Comparison of ENCODE assay signal across 12 mouse cellular contexts in the genomic region with DNA sequence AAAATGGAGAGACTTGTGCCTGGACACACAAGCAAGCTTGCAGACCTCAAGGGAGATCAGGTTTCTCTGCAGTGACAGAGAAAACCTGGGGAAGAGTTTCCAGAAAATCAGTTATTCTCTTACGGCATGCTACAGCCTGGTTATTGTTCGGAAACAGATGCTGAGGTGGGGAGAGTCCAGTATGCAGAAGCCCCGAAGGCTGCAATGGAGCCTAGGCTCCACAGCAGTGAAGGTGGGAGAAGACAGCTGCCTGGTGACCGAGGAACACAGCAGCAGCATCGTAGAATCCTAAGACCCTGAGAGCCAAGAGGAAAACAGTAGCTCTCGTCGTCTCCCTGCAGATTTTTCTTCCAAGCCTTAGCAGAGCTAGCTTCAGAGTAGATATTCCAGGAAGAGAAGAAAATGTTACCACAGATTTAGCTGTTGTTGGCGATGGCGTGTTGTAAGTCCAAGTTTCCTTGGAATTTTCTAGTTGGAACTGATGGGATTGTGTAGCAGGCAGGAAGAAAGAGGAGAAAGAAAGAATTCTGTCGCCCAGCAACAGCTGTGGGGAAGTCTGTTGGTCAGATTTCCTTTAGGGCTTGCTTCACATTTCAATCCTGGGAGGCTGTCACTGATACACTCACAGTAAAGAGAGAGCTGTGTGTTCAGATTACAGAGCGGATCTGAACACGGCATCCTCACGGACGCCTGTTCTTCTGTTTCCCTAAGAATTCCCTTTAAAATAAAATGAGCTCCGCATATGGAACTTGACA. TPM values are rescaled to one million over a fixed set of nuclear protein-coding genes. Genes with fewer than 3 reads are reported as not detected.
DNase-seq lines count a peak whose midpoint lies in the region; ATAC-seq and TF ChIP-seq lines count a peak whose summit lies in the region.
"Had no signal": no experiment of that assay in that cellular context is flagged by ENCODE, and none has a peak within 500 bp of the region (broad histone marks: within the 10 kb centered on the region; RNA-seq: fewer than 3 reads in every experiment).

No protein-coding gene starts in this region.

- ATAC-seq in heart, embryonic 13.5 days (ENCODE audit: extremely low read depth, insufficient number of reproducible peaks, low FRiP score, low TSS enrichment), result no peak
- no peak for ATAC-seq in lung, embryonic 14.5 days (ENCODE audit: insufficient read depth)
- ATAC-seq in embryonic facial prominence, embryonic 13.5 days (ENCODE audit: insufficient number of reproducible peaks, insufficient read depth, low FRiP score, low TSS enrichment, low read depth), result no peak
- peak; percentile 77 for ATAC-seq in limb, embryonic 13.5 days (ENCODE audit: low FRiP score, low read depth)
- ATAC-seq: CD4-positive, CD25-positive, alpha-beta regulatory T cell, adult 4 months had no signal

- peak overlapping the region; percentile 30; the same call in 1 of the 2 replicates for H3K27ac ChIP-seq in heart, embryonic 13.5 days (replicated peaks)
- H3K27ac ChIP-seq in lung, embryonic 14.5 days (ENCODE audit: low read depth), result peak overlapping the region; percentile 54; the same call in 1 of the 2 replicates
- H3K27ac ChIP-seq in embryonic facial prominence, embryonic 13.5 days, result peak overlapping the region; percentile 76
- H3K27ac ChIP-seq in limb, embryonic 13.5 days, result peak overlapping the region; percentile 63
- H3K27ac ChIP-seq: liver, embryonic 13.5 days had no signal

- 67% methylated on average over 15 of the region's 15 CpGs for WGBS in heart, embryonic 13.5 days
- 61% methylated on average over 15 of the region's 15 CpGs for WGBS in lung, embryonic 14.5 days
- 32% methylated on average over 15 of the region's 15 CpGs for WGBS in embryonic facial prominence, embryonic 13.5 days
- 49% methylated on average over 15 of the region's 15 CpGs for WGBS in limb, embryonic 13.5 days

- H3K27me3 ChIP-seq in heart, embryonic 13.5 days (replicated peaks), result no peaks in the 10 kb centered on the region
- H3K27me3 ChIP-seq in lung, embryonic 14.5 days (ENCODE audit: insufficient read depth, low read length), result no peaks in the 10 kb centered on the region
- no peaks in the 10 kb centered on the region for H3K27me3 ChIP-seq in embryonic facial prominence, embryonic 13.5 days
- H3K27me3 ChIP-seq in limb, embryonic 13.5 days, result no peaks in the 10 kb centered on the region
- H3K27me3 ChIP-seq: liver, embryonic 13.5 days had no signal

- no peaks in the 10 kb centered on the region for H3K36me3 ChIP-seq in heart, embryonic 13.5 days
- H3K36me3 ChIP-seq in lung, embryonic 14.5 days (ENCODE audit: insufficient read depth), result no peaks in the 10 kb centered on the region
- H3K36me3 ChIP-seq in embryonic facial prominence, embryonic 13.5 days, result no peaks in the 10 kb centered on the region
- H3K36me3 ChIP-seq in limb, embryonic 13.5 days, result no peaks in the 10 kb centered on the region
- H3K36me3 ChIP-seq: liver, embryonic 13.5 days had no signal

- no peak overlapping the region for H3K4me2 ChIP-seq in heart, embryonic 13.5 days
- no peak overlapping the region for H3K4me2 ChIP-seq in lung, embryonic 14.5 days
- peak overlapping the region; percentile 37 for H3K4me2 ChIP-seq in embryonic facial prominence, embryonic 13.5 days
- H3K4me2 ChIP-seq in limb, embryonic 13.5 days (replicated peaks), result peak overlapping the region; percentile 27
- H3K4me2 ChIP-seq: liver, embryonic 13.5 days had no signal

- no peaks in the 10 kb centered on the region for H3K9me3 ChIP-seq in heart, embryonic 13.5 days
- H3K9me3 ChIP-seq in lung, embryonic 14.5 days (ENCODE audit: low read depth, low read length), result no peaks in the 10 kb centered on the region
- H3K9me3 ChIP-seq in embryonic facial prominence, embryonic 13.5 days, result no peaks in the 10 kb centered on the region
- H3K9me3 ChIP-seq in limb, embryonic 13.5 days, result no peaks in the 10 kb centered on the region
- H3K9me3 ChIP-seq: liver, embryonic 13.5 days had no signal

- no peak for DNase-seq in heart, postnatal 4 days
- DNase-seq in lung, embryonic 14.5 days, result peak; percentile 21
- DNase-seq in lung, postnatal 25 days (ENCODE audit: low spot score), result no peak
- no peak for DNase-seq in left cerebral cortex, adult 9 months (ENCODE audit: low spot score in 2 of 2)
- DNase-seq in adrenal gland, postnatal 4 days (ENCODE audit: low spot score in 2 of 2), result no peak
- DNase-seq: cerebellum, postnatal 25 days; gastrocnemius, postnatal 25 days; liver, embryonic 13.5 days had no signal

- TF ChIP-seq CTCF in lung, embryonic 14.5 days (IDR thresholded peaks at IDR 0.05; ENCODE audit: low read depth), result no peak

- no peak overlapping the region for H3K4me3 ChIP-seq in heart, embryonic 13.5 days
- H3K4me3 ChIP-seq in lung, embryonic 14.5 days (ENCODE audit: low read depth, low read length), result no peak overlapping the region
- no peak overlapping the region for H3K4me3 ChIP-seq in embryonic facial prominence, embryonic 13.5 days
- no peak overlapping the region for H3K4me3 ChIP-seq in limb, embryonic 13.5 days
- H3K4me3 ChIP-seq: liver, embryonic 13.5 days had no signal

- no peak overlapping the region for H3K9ac ChIP-seq in heart, embryonic 13.5 days
- H3K9ac ChIP-seq in lung, embryonic 14.5 days, result no peak overlapping the region
- peak overlapping the region; percentile 49 for H3K9ac ChIP-seq in embryonic facial prominence, embryonic 13.5 days
- H3K9ac ChIP-seq in limb, embryonic 13.5 days, result peak overlapping the region; percentile 19; the same call in 1 of the 2 replicates
- H3K9ac ChIP-seq: liver, embryonic 13.5 days had no signal

- peaks cover 29% of the 10 kb centered on the region for H3K4me1 ChIP-seq in heart, embryonic 13.5 days
- peaks cover 7% of the 10 kb centered on the region; the same call in 1 of the 2 replicates for H3K4me1 ChIP-seq in lung, embryonic 14.5 days (ENCODE audit: insufficient read depth)
- peaks cover 25% of the 10 kb centered on the region for H3K4me1 ChIP-seq in embryonic facial prominence, embryonic 13.5 days
- peaks cover 24% of the 10 kb centered on the region for H3K4me1 ChIP-seq in limb, embryonic 13.5 days
- H3K4me1 ChIP-seq: liver, embryonic 13.5 days had no signal

RNA-seq across cellular contexts. Expression of gene Synpo2, which starts 48.4 kb away (rescaled TPM):
- polyA plus RNA-seq in heart, embryonic 13.5 days (2015; fragmentation: Nextera tagmentation; extraction: Ambion mirVana), result 15.1 and 16.8 TPM in 2 replicates
- total RNA-seq in heart, postnatal 4 days (2021), result 10 to 100 TPM; 36.9 to 37.5 TPM
- 13.2 TPM in 2 replicates for polyA plus RNA-seq in lung, embryonic 14.5 days (2014; fragmentation: Nextera tagmentation; extraction: Ambion mirVana)
- polyA plus RNA-seq in embryonic facial prominence, embryonic 13.5 days (2015; fragmentation: Nextera tagmentation; extraction: Ambion mirVana), result 5.6 and 7.2 TPM in 2 replicates
- 7.3 and 8.8 TPM in 2 replicates for polyA plus RNA-seq in limb, embryonic 13.5 days (2015; fragmentation: Nextera tagmentation; extraction: Ambion mirVana)
- total RNA-seq in adrenal gland, postnatal 4 days (2021), result 1 to 10 TPM; 9.0 to 9.9 TPM

Comparison
In these comparisons a context has a peak if more than half of its experiments do, and no peak if none do; other contexts are left out.
1. H3K4me2 ChIP-seq: peak in embryonic facial prominence, embryonic 13.5 days (single experiment) and limb, embryonic 13.5 days (single experiment); none in heart, embryonic 13.5 days (single experiment) and lung, embryonic 14.5 days (single experiment).
2. H3K9ac ChIP-seq: peak in embryonic facial prominence, embryonic 13.5 days (single experiment) and limb, embryonic 13.5 days (single experiment); none in heart, embryonic 13.5 days (single experiment) and lung, embryonic 14.5 days (single experiment).
3. Peak in every context shown above with its lines, with median percentiles within 50 percentile points of each other: H3K27ac ChIP-seq.